Mouse (Mus musculus) mouse trophoblast stem cell (cell line): ENCODE results near the gene Ckb.
"Not testable (repeated sequence)": the region's sequence is repeated elsewhere in the genome, so short reads cannot be mapped to it uniquely, and the experiment has no call there.

Experiments used
- in situ Hi-C, 2 experiments: fragments of 300-500 bp; cut with MseI, MboI; formaldehyde crosslinking; loops; 2 replicates in 1 of 2; 3 replicates in 1 of 2; pipeline ENCODE4 v1.15.1; 2025

Ckb gene

GRCm38 (mm10) chr12:111669000-111669788 lies 2.9 kb downstream of the Ckb start:
- in situ Hi-C loops = no loop called here

GRCm38 (mm10) chr12:111668457-111668912 lies 3.7 kb downstream of the Ckb start:
- in situ Hi-C loops = no loop called here

- in situ Hi-C loops = no loop called here
Observed at GRCm38 (mm10) chr12:111667421-111667820, 4.7 kb downstream of the Ckb start.

GRCm38 (mm10) chr12:111666380-111666779 lies 5.8 kb downstream of the Ckb start:
- in situ Hi-C loops = no loop called here

GRCm38 (mm10) chr12:111665041-111665880 lies 6.9 kb downstream of the Ckb start:
- in situ Hi-C loops = no loop called here

- in situ Hi-C loops = no loop called here
Observed at GRCm38 (mm10) chr12:111664144-111664634, 7.9 kb downstream of the Ckb start.

- in situ Hi-C loops = no loop called here
Observed at GRCm38 (mm10) chr12:111663228-111664143, 8.7 kb downstream of the Ckb start.

- in situ Hi-C loops = not testable (repeated sequence)
Observed at GRCm38 (mm10) chr12:111661554-111661953, 10.6 kb downstream of the Ckb start.

GRCm38 (mm10) chr12:111660628-111661027 lies 11.5 kb downstream of the Ckb start:
- in situ Hi-C loops = no loop called here

- in situ Hi-C loops = no loop called here
Observed at GRCm38 (mm10) chr12:111659331-111659730, 12.8 kb downstream of the Ckb start.

GRCm38 (mm10) chr12:111655695-111656094 lies 16.4 kb downstream of the Ckb start:
- in situ Hi-C loops = no loop called here

GRCm38 (mm10) chr12:111653434-111653833 lies 18.7 kb downstream of the Ckb start:
- in situ Hi-C loops = no loop called here

GRCm38 (mm10) chr12:111652953-111653352 lies 19.2 kb downstream of the Ckb start:
- in situ Hi-C loops = no loop called here

GRCm38 (mm10) chr12:111648061-111648645 lies 24.0 kb downstream of the Ckb start:
- in situ Hi-C loops = no loop called here
